Mouse (Mus musculus): ENCODE measurements around the gene Wdfy2.

Wdfy2 gene

GRCm38 (mm10) chr14:62844226-62844625 is 6.7 kb downstream of the Wdfy2 start:
- no peak for DNase-seq (ENCODE audit: low spot score in 2 of 2)

- no peak for DNase-seq (ENCODE audit: low spot score in 2 of 2)
Observed at GRCm38 (mm10) chr14:62845011-62845840, 7.7 kb downstream of the Wdfy2 start.

GRCm38 (mm10) chr14:62850980-62851379 is 13.5 kb downstream of the Wdfy2 start:
- peak; percentile 51 to 62 for DNase-seq (ENCODE audit: low spot score in 2 of 2)

GRCm38 (mm10) chr14:62852840-62853239 is 15.4 kb downstream of the Wdfy2 start:
- DNase-seq (ENCODE audit: low spot score in 2 of 2): no peak

GRCm38 (mm10) chr14:62855077-62855835 is 17.8 kb downstream of the Wdfy2 start:
- no peak for DNase-seq (ENCODE audit: low spot score in 2 of 2)

- DNase-seq (ENCODE audit: low spot score in 2 of 2): no peak
Observed at GRCm38 (mm10) chr14:62855863-62856262, 18.4 kb downstream of the Wdfy2 start.

GRCm38 (mm10) chr14:62856490-62856889 is 19.0 kb downstream of the Wdfy2 start:
- DNase-seq (ENCODE audit: low spot score in 2 of 2): no peak

GRCm38 (mm10) chr14:62857879-62858278 is 20.4 kb downstream of the Wdfy2 start:
- DNase-seq (ENCODE audit: low spot score in 2 of 2): no peak

GRCm38 (mm10) chr14:62858311-62858710 is 20.8 kb downstream of the Wdfy2 start:
- DNase-seq (ENCODE audit: low spot score in 2 of 2): no peak

GRCm38 (mm10) chr14:62862564-62862963 is 25.1 kb downstream of the Wdfy2 start:
- no peak for DNase-seq (ENCODE audit: low spot score in 2 of 2)

- no peak for DNase-seq (ENCODE audit: low spot score in 2 of 2)
Observed at GRCm38 (mm10) chr14:62864254-62864653, 26.8 kb downstream of the Wdfy2 start.

- DNase-seq (ENCODE audit: low spot score in 2 of 2): no peak
Observed at GRCm38 (mm10) chr14:62865405-62865804, 27.9 kb downstream of the Wdfy2 start.

GRCm38 (mm10) chr14:62867069-62867468 is 29.6 kb downstream of the Wdfy2 start:
- DNase-seq (ENCODE audit: low spot score in 2 of 2): no peak

GRCm38 (mm10) chr14:62867576-62867975 is 30.1 kb downstream of the Wdfy2 start:
- DNase-seq (ENCODE audit: low spot score in 2 of 2): no peak

- peak in 1 of 2 experiments; percentile 10 for DNase-seq (ENCODE audit: low spot score in 2 of 2)
Observed at GRCm38 (mm10) chr14:62868254-62868653, 30.8 kb downstream of the Wdfy2 start.

GRCm38 (mm10) chr14:62870238-62870638 is 32.8 kb downstream of the Wdfy2 start:
- DNase-seq (ENCODE audit: low spot score in 2 of 2): no peak

GRCm38 (mm10) chr14:62871431-62871830 is 34.0 kb downstream of the Wdfy2 start:
- DNase-seq (ENCODE audit: low spot score in 2 of 2): no peak

- DNase-seq (ENCODE audit: low spot score in 2 of 2): no peak
Observed at GRCm38 (mm10) chr14:62871932-62872331, 34.5 kb downstream of the Wdfy2 start.

GRCm38 (mm10) chr14:62873820-62874219 is 36.3 kb downstream of the Wdfy2 start:
- DNase-seq (ENCODE audit: low spot score in 2 of 2): no peak

GRCm38 (mm10) chr14:62874348-62874747 is 36.9 kb downstream of the Wdfy2 start:
- no peak for DNase-seq (ENCODE audit: low spot score in 2 of 2)

GRCm38 (mm10) chr14:62878076-62878475 is 40.6 kb downstream of the Wdfy2 start:
- DNase-seq (ENCODE audit: low spot score in 2 of 2): no peak

- no peak for DNase-seq (ENCODE audit: low spot score in 2 of 2)
Observed at GRCm38 (mm10) chr14:62878634-62879430, 41.4 kb downstream of the Wdfy2 start.
